Mouse (Mus musculus) kidney, adult 10 weeks (tissue): ENCODE results near the gene Ppp3r2. TPM values are rescaled to one million over a fixed set of nuclear protein-coding genes. Genes with fewer than 3 reads are reported as not detected.

ENCODE experiments used
- polyA plus RNA-seq: library from polyadenylated mRNA; stranded (reverse); fragments of 350-450 nt; fragmentation: Illumina TruSeq; extraction: RNeasy Lipid Tissue Mini Kit (QIAGEN cat#74804); gene quantifications from one replicate; pipeline ENCODE4 v1.2.3, GENCODE M21; 2014; ENCODE audit warnings: low read depth, low replicate concordance

Ppp3r2 gene
- not detected for polyA plus RNA-seq

GRCm38 (mm10) chr4:49681812-49682211 is at the start of gene Ppp3r2:
Ppp3r2 (minus strand) TSS chr4:49682024.

GRCm38 (mm10) chr4:49631319-49632138 is 50.3 kb downstream of the Ppp3r2 start, which contains the start of gene Rnf20:
Rnf20 (plus strand) TSS chr4:49632006.

Other genes starting within 250 kb of the Ppp3r2 start
- gene Acnat1, start 208.1 kb downstream of the Ppp3r2 start, polyA plus RNA-seq: 96.6 TPM
- 11.2 TPM for gene Baat, start 175.5 kb downstream of the Ppp3r2 start, polyA plus RNA-seq
- gene Mrpl50, start 160.9 kb downstream of the Ppp3r2 start, polyA plus RNA-seq: 242 TPM
- gene Zfp189, start 160.8 kb downstream of the Ppp3r2 start, polyA plus RNA-seq: 23.4 TPM
- gene Aldob, start 132.5 kb downstream of the Ppp3r2 start, polyA plus RNA-seq: 8,084 TPM
- gene Tmem246, start 84.1 kb downstream of the Ppp3r2 start, polyA plus RNA-seq: 7.1 TPM
- gene Rnf20, start 50.0 kb downstream of the Ppp3r2 start, polyA plus RNA-seq: 46.1 TPM
- 0.69 TPM for gene Grin3a, start 163.7 kb upstream of the Ppp3r2 start, polyA plus RNA-seq